ENCODE assay signal across 10 mouse cellular contexts in genomic region chr8:11452559-11452958, GRCm38 (mm10). TPM values are rescaled to one million over a fixed set of nuclear protein-coding genes. Genes with fewer than 3 reads are reported as not detected.
A peak's percentile ranks its signal among the peaks of the same experiment; 100 is the strongest.
DNase-seq lines count a peak whose midpoint lies in the region; ATAC-seq and TF ChIP-seq lines count a peak whose summit lies in the region.
"Had no signal": no experiment of that assay in that cellular context is flagged by ENCODE, and none has a peak within 500 bp of the region (broad histone marks: within the 10 kb centered on the region; RNA-seq: fewer than 3 reads in every experiment).

No protein-coding gene starts in this region.

- H3K36me3 ChIP-seq in liver, postnatal 0 days (replicated peaks; ENCODE audit: insufficient read depth, low read length), result peaks cover 6% of the 10 kb centered on the region; the same call in 1 of the 2 replicates
- peaks cover 2% of the 10 kb centered on the region; the same call in 1 of the 2 replicates for H3K36me3 ChIP-seq in liver, embryonic 11.5 days (ENCODE audit: control insufficient read depth, insufficient read depth, low read length)
- H3K36me3 ChIP-seq in embryonic facial prominence, embryonic 10.5 days (replicated peaks), result peaks cover 16% of the 10 kb centered on the region

- peak overlapping the region; percentile 22; the same call in 1 of the 2 replicates for H3K4me2 ChIP-seq in liver, postnatal 0 days (ENCODE audit: low read depth, low read length)
- no peak overlapping the region for H3K4me2 ChIP-seq in liver, embryonic 11.5 days

- no peak overlapping the region for H3K9ac ChIP-seq in liver, postnatal 0 days (replicated peaks)
- no peak overlapping the region for H3K9ac ChIP-seq in liver, embryonic 11.5 days (ENCODE audit: low read depth, low read length)

- H3K27me3 ChIP-seq in liver, postnatal 0 days (ENCODE audit: insufficient read depth, low read length), result no peaks in the 10 kb centered on the region
- no peaks in the 10 kb centered on the region for H3K27me3 ChIP-seq in liver, embryonic 11.5 days (replicated peaks; ENCODE audit: control insufficient read depth, insufficient read depth, low read length)
- peaks cover 14% of the 10 kb centered on the region for H3K27me3 ChIP-seq in embryonic facial prominence, embryonic 10.5 days (replicated peaks; ENCODE audit: low read depth, poor library complexity, severe bottlenecking)

- no peaks in the 10 kb centered on the region for H3K9me3 ChIP-seq in liver, postnatal 0 days (ENCODE audit: low read length)
- H3K9me3 ChIP-seq in liver, embryonic 11.5 days (ENCODE audit: control insufficient read depth, low read length), result no peaks in the 10 kb centered on the region
- H3K9me3 ChIP-seq in embryonic facial prominence, embryonic 10.5 days, result no peaks in the 10 kb centered on the region

- TF ChIP-seq EP300 in liver, postnatal 0 days (IDR thresholded peaks at IDR 0.05; ENCODE audit: low read depth), result peak; percentile 25; the same call in 1 of the 2 replicates

- ATAC-seq in liver, postnatal 0 days, result peak; percentile 40; the same call in 1 of the 2 replicates
- ATAC-seq in liver, embryonic 11.5 days (replicated peaks; ENCODE audit: low FRiP score), result no peak

- no peak for TF ChIP-seq CTCF in gastrocnemius, adult 2 months (IDR thresholded peaks at IDR 0.05)
- TF ChIP-seq CTCF in liver, postnatal 0 days (IDR thresholded peaks at IDR 0.05; ENCODE audit: low read depth), result no peak

- DNase-seq in gastrocnemius, adult 2 months, result no peak
- DNase-seq in gastrocnemius, postnatal 25 days, result no peak
- DNase-seq in liver, postnatal 0 days, result no peak
- no peak for DNase-seq in liver, embryonic 11.5 days (ENCODE audit: low spot score)
- DNase-seq in embryonic facial prominence, embryonic 10.5 days (ENCODE audit: low spot score), result no peak
- peak; percentile 54 to 70 for DNase-seq in natural killer cell, adult 2 months (ENCODE audit: low spot score in 2 of 2)
- DNase-seq in spleen, postnatal 10 days (ENCODE audit: low spot score in 2 of 2), result no peak
- no peak for DNase-seq in left cerebral cortex, postnatal 14 days (ENCODE audit: low spot score in 2 of 2)
- DNase-seq: kidney, adult 18-20 months; left cerebral cortex, postnatal 4 days had no signal

- peaks cover 18% of the 10 kb centered on the region for H3K4me1 ChIP-seq in liver, postnatal 0 days (ENCODE audit: insufficient read depth)
- 0 out of 2 replicates have a peak, but pooled peaks cover 5% of the 10 kb centered on the region for H3K4me1 ChIP-seq in liver, embryonic 11.5 days (replicated peaks; ENCODE audit: control insufficient read depth, insufficient read depth, low read length)
- H3K4me1 ChIP-seq in embryonic facial prominence, embryonic 10.5 days, result peaks cover 43% of the 10 kb centered on the region

- 37% methylated on average over 3 of the region's 3 CpGs for WGBS in liver, postnatal 0 days (ENCODE audit: insufficient replicate concordance)
- WGBS in liver, embryonic 11.5 days, result 53% methylated on average over 3 of the region's 3 CpGs
- 56% methylated on average over 3 of the region's 3 CpGs for WGBS in embryonic facial prominence, embryonic 10.5 days

- peak overlapping the region; percentile 67 for H3K27ac ChIP-seq in gastrocnemius, adult 2 months
- peak overlapping the region; percentile 57 for H3K27ac ChIP-seq in liver, postnatal 0 days (ENCODE audit: low read depth)
- no peak overlapping the region for H3K27ac ChIP-seq in liver, embryonic 11.5 days (ENCODE audit: low read depth, low read length)
- H3K27ac ChIP-seq in embryonic facial prominence, embryonic 10.5 days (replicated peaks), result peak overlapping the region; percentile 48

- H3K4me3 ChIP-seq in gastrocnemius, adult 2 months, result no peak overlapping the region
- H3K4me3 ChIP-seq in liver, postnatal 0 days (ENCODE audit: low read depth, low read length), result no peak overlapping the region
- no peak overlapping the region for H3K4me3 ChIP-seq in liver, embryonic 11.5 days (ENCODE audit: low read depth, low read length)
- no peak overlapping the region for H3K4me3 ChIP-seq in embryonic facial prominence, embryonic 10.5 days

- intact Hi-C loops in gastrocnemius, adult 2 months (cut with DNase I), result no loop called here
- intact Hi-C loops in left cerebral cortex, postnatal 14 days (cut with DNase I), result no loop called here

RNA-seq across cellular contexts. Expression of gene Rab20, which starts 26.0 kb away (rescaled TPM):
- 1 to 10 TPM; 1.3 to 2.5 TPM for total RNA-seq in gastrocnemius, adult 2 months (2021)
- total RNA-seq in gastrocnemius, postnatal 25 days (2021), result under 1 TPM; 0.51 to 0.90 TPM
- 10.7 and 11.1 TPM in 2 replicates for polyA plus RNA-seq in liver, postnatal 0 days (2015; fragmentation: Nextera tagmentation; extraction: Ambion mirVana)
- 3.2 and 4.5 TPM in 2 replicates for polyA plus RNA-seq in liver, embryonic 11.5 days (2014; fragmentation: Nextera tagmentation; extraction: Ambion mirVana)
- polyA plus RNA-seq in embryonic facial prominence, embryonic 10.5 days (2016; fragmentation: Nextera tagmentation; extraction: Ambion mirVana), result 1.4 and 2.5 TPM in 2 replicates
- total RNA-seq in left cerebral cortex, postnatal 14 days (2021), result under 1 TPM; 0.42 to 0.87 TPM

RNA-seq across cellular contexts. Expression of gene Naxd, which starts 44.7 kb away (rescaled TPM):
- total RNA-seq in gastrocnemius, adult 2 months (2021), result 10 to 100 TPM; 28.1 to 31.2 TPM
- total RNA-seq in gastrocnemius, postnatal 25 days (2021), result 10 to 100 TPM; 26.3 to 28.9 TPM
- polyA plus RNA-seq in liver, postnatal 0 days (2015; fragmentation: Nextera tagmentation; extraction: Ambion mirVana), result 46.7 and 47.1 TPM in 2 replicates
- polyA plus RNA-seq in liver, embryonic 11.5 days (2014; fragmentation: Nextera tagmentation; extraction: Ambion mirVana), result 68.7 and 73.8 TPM in 2 replicates
- polyA plus RNA-seq in embryonic facial prominence, embryonic 10.5 days (2016; fragmentation: Nextera tagmentation; extraction: Ambion mirVana), result 106 and 114 TPM in 2 replicates
- total RNA-seq in left cerebral cortex, postnatal 14 days (2021), result 10 to 100 TPM; 53.3 to 58.2 TPM

Comparison
In these comparisons a context has a peak if more than half of its experiments do, and no peak if none do; other contexts are left out.
1. DNase-seq: peak in natural killer cell, adult 2 months (2 of 2); none in gastrocnemius, adult 2 months (single experiment), gastrocnemius, postnatal 25 days (single experiment), liver, postnatal 0 days (single experiment), liver, embryonic 11.5 days (single experiment), embryonic facial prominence, embryonic 10.5 days (single experiment), spleen, postnatal 10 days (0 of 2) and left cerebral cortex, postnatal 14 days (0 of 2).